Mouse (Mus musculus) thymus, postnatal 25 days (tissue): Measurements from ENCODE around the gene Olfr806.

Experiments used
- DNase-seq: peaks from one replicate; pipeline ENCODE4 v3.0.0; 2022

Gene Olfr806

DNA sequence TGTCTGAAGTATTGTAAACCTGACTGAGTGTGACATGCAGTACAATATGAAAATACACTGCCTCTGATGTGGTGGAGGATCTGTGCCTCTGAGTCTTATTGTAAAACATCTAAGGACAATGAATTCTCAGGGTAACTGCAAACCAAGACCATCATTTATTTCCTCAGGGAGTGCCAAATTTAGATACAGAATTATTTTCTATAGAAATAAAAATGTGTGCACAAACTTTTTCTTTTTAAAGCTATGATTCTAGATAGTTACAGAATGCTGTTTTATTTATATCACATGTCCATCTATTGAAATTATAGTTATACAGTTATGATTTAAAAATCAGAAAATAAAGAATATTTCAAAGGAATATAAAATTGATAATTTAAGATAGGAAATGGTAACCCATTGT lies at the start of gene Olfr806:
TSS of gene Olfr806 (minus strand) at position 101 of the 400 bp plus-strand sequence.
- no peak for DNase-seq

DNA sequence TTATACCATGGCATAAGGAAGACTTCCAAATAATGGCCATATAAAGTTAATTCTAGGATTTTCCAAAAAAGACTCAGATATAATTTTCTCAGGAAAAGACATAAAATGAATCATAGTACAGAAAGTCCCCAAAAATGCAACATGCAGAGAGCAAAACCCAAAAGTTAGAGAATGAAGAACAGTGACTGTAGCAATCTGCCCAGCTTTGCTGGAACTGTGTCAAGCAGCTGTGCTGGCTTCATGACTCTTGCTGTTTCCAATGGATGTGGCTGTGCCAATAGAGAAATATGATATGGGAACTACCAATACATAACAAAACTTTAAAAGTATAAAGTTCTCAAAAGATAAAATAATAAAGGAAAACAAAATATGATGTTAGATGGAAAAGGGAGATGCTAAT lies 36.4 kb upstream of the Olfr806 start:
- DNase-seq: no peak

DNA sequence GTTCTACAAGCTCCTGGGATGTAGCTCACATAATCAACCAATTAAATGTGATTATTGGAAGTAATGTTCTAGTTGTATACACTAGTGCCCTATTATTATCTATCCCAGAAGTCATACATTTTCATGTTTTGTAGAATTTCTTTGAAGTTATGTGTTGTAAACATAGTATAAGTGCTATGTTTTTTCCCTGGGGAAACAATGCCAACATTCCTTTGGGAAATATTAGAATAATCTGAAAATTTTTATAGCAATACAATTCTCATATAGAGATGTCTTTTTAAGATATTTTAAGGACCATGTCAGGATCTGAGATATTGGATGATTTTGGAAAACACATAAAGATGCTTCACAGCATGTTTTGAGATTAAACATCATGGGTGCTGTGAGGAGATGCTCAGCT lies 32.6 kb upstream of the Olfr806 start, which contains the start of gene Olfr809:
TSS of gene Olfr809 (plus strand) at position 301 of the 400 bp plus-strand sequence.
- DNase-seq: no peak

DNA sequence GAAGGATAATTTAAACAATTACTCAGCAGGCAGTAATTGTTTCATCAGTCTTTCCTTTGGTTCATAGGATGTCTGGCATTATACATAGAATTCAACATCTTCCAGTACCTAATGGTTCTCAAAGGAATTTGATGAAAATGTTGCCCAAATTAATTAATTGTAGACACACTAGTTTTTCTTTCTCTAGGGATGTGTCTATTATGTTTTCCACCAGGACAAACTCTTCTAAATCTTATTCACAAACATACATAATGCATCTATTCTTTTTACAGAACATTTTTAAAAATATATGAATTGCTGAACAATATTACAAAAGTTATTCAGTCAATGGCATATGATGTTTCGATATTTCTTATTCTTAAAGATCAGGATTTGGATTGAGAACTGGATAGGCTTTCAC lies 23.5 kb upstream of the Olfr806 start, which contains the start of gene Olfr808:
TSS of gene Olfr808 (plus strand) at position 301 of the 400 bp plus-strand sequence.
- DNase-seq: no peak

- no peak for DNase-seq
These were observed 16.0 kb upstream of the Olfr806 start, which contains the start of gene Olfr807 for GRCm38 (mm10) chr10:129757693-129758092. Olfr807 (minus strand) TSS chr10:129757793.

GRCm38 (mm10) chr10:129729275-129729674 lies 12.4 kb downstream of the Olfr806 start, which contains the start of gene Olfr805:
Olfr805 (minus strand) TSS chr10:129729375.
- no peak for DNase-seq

DNA sequence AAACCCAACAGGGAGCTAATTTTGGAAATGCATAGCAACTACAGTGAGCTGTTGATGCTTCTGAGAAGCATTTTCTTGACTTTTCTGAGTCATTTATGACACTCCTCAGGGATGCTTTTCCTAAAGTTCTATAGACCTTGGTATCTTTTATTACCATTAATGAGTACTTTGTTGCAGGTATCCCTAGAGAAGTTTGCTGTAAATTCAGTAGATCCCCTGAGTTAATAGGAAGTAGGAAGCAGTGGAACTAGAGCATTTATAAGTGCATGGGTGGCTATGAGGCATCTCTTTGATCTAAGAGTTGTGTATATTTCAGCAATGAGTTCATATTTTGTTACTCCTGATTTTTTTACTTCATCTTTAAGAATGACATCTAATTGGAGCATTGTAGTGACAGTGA lies 38.8 kb downstream of the Olfr806 start, which contains the start of gene Olfr804:
TSS of gene Olfr804 (plus strand) at position 301 of the 400 bp plus-strand sequence.
- DNase-seq: no peak

DNA sequence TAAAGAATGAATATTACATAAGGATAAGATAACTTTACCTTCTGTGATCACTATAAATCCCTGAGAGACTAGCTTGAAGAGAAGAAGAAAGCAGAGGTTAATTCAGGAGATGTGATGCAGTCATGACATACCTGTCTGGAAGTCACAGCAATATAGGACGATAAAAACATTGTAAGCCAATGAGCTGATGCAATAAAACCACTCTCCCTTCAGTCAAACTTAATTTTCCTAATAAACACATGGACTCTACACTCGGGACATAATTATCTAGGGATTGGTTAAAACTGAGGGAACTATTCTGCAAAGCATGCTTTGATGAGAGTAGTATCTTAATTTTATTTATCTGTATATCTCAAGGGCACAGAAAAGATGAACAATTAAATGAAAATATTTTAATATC lies 47.5 kb downstream of the Olfr806 start, which contains the start of gene Olfr803:
TSS of gene Olfr803 (minus strand) at position 101 of the 400 bp plus-strand sequence.
- DNase-seq: no peak

DNA sequence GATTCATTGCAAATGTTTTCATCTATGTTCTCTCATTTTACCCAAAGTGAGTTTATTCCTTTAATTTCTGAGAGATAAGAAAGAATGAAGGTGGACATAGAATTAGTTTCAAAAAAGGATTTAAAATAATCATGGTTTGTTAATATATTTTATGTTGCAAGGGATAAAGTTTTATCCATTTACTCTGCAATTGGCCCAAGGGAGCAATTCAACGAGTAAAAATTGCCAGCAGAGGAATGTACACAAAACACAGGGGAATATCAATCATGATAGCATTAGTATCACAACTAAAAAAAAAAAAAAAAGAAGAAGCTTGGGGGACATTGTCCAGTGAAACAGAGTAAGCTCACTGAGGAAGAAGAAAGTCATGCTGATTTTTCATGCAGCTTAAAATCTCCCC lies 53.7 kb downstream of the Olfr806 start, which contains the start of gene Olfr802:
TSS of gene Olfr802 (minus strand) at position 101 of the 400 bp plus-strand sequence.
- no peak for DNase-seq
